Mouse (Mus musculus): ENCODE data around the gene Rps6ka5.

Rps6ka5 gene

GRCm38 (mm10) chr12:100520077-100520793 lies 206.5 kb downstream of the Rps6ka5 start:
- no peak for TF ChIP-seq GATA4 (IDR thresholded peaks at IDR 0.05; ENCODE audit: insufficient replicate concordance, low read length)

DNA sequence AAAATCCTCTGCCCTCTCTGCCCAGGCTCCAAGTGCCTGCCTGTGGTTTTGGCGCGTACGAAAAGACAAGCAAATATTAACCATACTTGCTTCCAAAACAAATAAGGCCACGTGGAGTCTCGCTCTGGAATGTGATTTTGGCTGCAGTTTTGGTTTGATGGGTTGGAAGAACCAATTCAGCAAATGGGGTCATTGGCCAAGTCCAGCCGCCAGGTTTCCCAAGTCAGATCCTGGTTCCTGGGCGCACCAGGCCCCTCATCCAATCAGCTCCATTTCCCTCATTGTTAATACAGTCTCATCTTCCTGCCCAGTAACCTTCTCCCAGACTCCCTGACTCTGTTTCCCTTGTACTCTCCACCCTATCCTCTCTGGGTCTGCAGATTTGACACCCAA lies 207.1 kb downstream of the Rps6ka5 start:
- TF ChIP-seq GATA4 (IDR thresholded peaks at IDR 0.05; ENCODE audit: insufficient replicate concordance, low read length) = no peak

DNA sequence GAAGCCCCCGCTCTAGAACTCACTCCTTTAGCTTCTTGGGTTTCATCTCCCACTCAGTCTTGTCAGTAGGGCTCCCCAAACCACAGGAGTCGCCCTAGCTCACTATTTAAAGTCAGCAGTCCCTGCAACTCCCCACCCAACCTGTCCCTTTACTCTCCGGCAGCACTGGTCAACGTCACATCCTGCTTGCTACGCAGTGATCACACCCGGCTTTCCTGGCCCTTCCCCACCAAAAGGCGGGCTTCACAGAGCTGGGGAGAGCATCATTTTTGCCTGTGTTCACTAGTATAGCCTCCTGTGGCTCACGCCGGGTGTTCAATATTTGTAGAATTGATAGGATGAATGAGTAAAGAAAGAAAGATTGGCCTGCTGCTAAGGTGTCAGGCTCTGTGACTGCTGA lies 209.4 kb downstream of the Rps6ka5 start:
- TF ChIP-seq GATA4 (IDR thresholded peaks at IDR 0.05; ENCODE audit: insufficient replicate concordance, low read length) = no peak

DNA sequence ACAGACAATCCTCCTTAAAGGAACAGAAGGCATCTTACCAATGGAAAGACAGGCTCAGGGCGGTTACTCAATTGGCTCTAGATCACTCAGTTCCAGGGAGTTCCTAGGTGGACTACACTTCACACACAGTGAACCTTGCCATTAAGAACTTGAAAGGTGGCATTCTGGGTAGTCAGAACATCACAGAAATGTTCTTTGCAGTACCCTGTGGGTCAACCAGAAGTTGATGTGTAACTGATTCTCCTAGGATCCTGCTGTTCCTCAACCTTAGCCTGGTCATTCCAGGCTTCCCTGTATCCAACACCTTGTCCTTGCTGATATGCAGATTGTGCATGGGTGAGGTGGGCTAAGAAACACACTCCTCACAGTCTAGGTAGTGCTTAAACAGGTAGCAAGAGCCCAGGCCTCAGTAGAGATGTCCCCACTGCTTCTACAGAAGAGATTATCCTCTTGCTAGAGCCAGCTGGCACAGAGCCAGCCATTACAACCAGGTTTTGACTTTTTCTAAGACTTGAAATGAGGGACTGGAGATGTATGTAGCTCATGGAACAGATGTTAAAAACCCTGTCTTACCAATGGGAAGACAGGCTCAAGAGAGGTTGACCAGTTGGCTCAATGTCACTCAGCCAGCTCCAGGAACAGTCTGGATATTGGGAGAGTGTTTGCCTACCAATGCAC lies 210.5 kb downstream of the Rps6ka5 start:
- no peak for TF ChIP-seq GATA4 (IDR thresholded peaks at IDR 0.05; ENCODE audit: insufficient replicate concordance, low read length)

GRCm38 (mm10) chr12:100515493-100515892 lies 211.3 kb downstream of the Rps6ka5 start:
- no peak for TF ChIP-seq GATA4 (IDR thresholded peaks at IDR 0.05; ENCODE audit: insufficient replicate concordance, low read length)

GRCm38 (mm10) chr12:100514611-100515010 lies 212.2 kb downstream of the Rps6ka5 start:
- TF ChIP-seq GATA4 (IDR thresholded peaks at IDR 0.05; ENCODE audit: insufficient replicate concordance, low read length) = no peak

DNA sequence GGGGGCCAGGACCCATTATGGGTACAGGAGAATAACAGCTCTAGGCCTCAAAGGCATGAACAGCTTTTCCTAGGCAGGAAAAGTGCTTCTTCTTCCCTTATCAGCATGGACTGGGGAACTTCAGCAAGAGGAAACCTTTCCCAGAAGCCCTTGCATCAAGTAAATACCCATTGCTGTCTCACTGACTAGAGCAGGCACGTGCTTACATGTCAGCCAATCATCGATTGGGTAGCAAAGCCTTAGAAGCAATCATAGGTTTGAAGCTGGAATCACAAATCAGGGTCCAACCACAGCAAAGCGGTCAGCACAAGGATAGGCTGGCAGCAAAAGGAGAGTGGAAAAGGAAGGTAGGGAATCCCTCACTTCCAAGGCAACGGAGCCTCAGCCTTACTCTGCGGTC lies 213.7 kb downstream of the Rps6ka5 start:
- no peak for TF ChIP-seq GATA4 (IDR thresholded peaks at IDR 0.05; ENCODE audit: insufficient replicate concordance, low read length)

DNA sequence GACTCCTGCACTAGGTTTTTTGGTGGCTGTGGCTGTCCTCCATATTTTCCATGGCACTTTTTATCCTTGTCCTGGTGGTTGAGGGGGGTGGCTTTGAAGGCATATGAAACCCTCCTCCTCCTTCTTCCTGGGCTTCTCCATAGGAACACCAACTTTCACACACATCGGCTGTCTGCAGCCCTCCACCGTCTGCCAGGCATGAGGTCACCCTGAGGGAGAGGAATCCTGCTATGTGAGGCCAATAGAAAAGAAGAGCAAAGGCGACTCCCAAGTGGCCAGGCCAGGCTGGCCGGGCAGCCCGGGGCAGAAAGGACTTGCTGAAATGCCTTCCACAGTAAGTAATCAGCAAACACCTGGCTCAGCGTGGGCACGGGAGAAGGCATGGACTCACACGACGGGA lies 214.1 kb downstream of the Rps6ka5 start:
- TF ChIP-seq GATA4 (IDR thresholded peaks at IDR 0.05; ENCODE audit: insufficient replicate concordance, low read length) = no peak

DNA sequence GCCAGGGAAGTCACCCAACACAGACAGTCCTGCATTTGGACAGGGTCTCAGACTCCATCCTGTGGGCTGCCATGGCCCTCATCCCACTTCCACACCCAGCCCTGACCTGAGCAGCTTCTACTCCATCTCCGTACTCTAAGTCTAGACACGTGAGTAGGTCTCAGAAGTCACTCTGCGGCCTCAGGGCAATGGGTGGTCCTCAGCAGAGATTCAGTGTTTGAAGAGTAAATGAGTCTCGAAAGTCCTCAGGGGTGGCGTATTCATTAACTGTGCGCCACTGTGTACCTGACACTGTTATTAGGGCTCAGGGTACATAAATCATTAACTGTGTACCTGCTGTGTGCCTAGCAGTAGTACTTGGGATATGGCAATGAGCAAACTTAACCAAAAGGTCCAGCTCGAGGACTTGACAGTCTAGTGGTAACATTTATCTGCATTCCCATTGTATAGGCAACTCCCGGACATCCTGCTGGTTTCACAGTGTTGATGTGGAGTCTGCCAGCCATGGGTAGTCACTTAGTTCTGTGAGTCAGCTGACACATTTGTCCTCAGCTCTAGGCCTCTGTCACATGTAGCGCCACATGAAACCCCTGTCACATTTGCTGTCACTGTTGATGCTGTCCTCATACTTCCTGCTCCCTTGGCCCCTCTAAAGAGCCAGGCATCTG lies 217.0 kb downstream of the Rps6ka5 start:
- TF ChIP-seq GATA4 (IDR thresholded peaks at IDR 0.05; ENCODE audit: insufficient replicate concordance, low read length) = no peak

DNA sequence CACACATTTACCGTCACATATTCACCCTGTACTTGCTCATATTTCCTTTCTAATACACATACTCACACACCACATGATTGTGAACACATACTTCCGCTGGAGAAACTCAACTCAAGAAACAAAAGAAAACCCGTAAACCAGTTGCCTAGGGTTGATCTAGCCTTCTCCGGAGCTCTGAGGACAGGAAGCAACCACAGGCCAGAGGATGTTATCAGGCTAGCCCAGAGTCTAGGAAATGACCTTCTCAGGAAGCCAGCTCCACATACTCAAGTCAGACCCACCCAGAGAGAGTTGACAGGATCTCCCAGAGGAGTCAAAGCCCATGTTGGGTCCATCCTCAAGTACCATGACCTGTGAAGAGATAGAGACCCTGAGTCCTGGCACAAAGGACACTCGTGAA lies 218.1 kb downstream of the Rps6ka5 start:
- TF ChIP-seq GATA4 (IDR thresholded peaks at IDR 0.05; ENCODE audit: insufficient replicate concordance, low read length) = peak; percentile 91

DNA sequence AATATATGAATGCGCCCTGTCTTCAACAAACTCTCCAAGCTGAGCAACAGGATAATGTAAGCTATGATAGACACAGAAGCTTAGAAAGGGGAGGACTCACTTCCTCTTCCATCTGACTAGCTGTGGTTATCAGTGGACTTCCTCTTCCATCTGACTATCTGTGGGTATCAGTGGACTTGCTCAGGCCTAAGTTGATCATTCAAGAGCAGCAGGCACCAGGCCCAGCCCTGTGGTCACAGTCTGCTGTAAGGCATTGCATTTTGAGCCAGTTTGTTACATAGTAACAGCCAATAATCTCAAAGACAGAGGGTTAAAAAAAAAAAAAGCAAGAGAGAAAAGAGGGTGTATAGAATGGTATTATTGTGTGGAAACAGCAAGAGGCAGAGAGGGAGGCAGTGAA lies 221.3 kb downstream of the Rps6ka5 start:
- TF ChIP-seq GATA4 (IDR thresholded peaks at IDR 0.05; ENCODE audit: insufficient replicate concordance, low read length) = peak; percentile 67; the same call in 1 of the 2 replicates

- TF ChIP-seq GATA4 (IDR thresholded peaks at IDR 0.05; ENCODE audit: insufficient replicate concordance, low read length) = no peak
Observed at GRCm38 (mm10) chr12:100504585-100504984, 222.2 kb downstream of the Rps6ka5 start.

DNA sequence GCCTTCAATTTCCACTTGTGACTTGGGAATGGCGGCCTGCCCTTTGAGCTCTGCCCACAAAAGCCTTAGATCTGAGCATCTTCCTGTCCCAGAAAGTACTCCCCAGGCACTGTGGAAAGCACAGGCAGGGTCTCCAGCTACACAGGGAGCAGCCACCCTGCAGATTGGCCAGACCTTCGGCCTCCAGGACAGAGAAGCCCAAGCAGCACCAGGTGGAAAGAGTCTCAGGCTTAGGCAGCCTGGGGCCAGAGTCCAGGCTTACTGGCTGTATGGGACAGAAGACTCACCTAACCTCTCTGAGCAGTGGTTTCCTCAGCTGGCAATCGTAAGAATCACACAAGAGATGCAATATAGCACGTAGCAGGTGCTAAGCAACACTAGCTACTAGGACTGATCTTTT lies 223.1 kb downstream of the Rps6ka5 start:
- TF ChIP-seq GATA4 (IDR thresholded peaks at IDR 0.05; ENCODE audit: insufficient replicate concordance, low read length) = no peak

GRCm38 (mm10) chr12:100502544-100502943 lies 224.2 kb downstream of the Rps6ka5 start:
- no peak for TF ChIP-seq GATA4 (IDR thresholded peaks at IDR 0.05; ENCODE audit: insufficient replicate concordance, low read length)

DNA sequence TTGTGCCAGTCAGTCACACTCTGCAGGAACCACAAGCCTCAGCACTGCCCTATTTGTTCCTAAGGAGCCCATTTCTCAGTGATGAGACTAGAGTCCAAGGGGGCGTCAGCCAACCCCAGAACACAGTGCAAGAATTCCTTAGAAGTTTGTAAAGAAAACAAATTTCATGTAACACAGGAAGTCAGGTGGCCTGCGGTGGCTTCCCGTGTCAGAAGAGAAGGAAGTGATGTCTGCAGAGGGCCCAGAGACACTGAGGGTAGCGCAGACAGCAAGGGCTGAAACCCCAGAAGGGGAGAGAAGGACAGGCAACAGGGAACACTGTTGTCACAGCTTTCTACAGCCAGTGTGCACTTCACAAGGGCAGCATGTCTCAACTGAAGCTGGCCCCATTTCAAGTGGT lies 225.5 kb downstream of the Rps6ka5 start:
- TF ChIP-seq GATA4 (IDR thresholded peaks at IDR 0.05; ENCODE audit: insufficient replicate concordance, low read length) = no peak

DNA sequence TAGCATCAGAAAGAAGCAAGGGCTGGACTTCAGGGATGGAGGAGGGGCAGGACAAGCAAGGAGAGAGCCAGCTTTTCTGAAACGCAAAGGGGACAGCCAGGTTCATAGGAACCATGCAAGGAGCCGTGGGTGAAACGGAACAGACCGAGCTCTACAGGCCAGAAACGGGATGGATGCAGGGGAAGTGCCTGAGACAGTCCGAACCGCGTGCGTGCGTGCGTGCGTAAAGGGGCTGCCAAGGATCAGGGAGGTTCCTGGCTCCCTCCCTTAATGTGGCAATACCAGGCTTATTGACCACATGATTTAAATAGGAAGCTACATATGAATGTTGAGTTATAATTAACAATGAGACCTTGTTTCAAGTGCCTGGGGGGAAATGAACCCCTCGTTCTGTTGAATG lies 227.3 kb downstream of the Rps6ka5 start:
- TF ChIP-seq GATA4 (IDR thresholded peaks at IDR 0.05; ENCODE audit: insufficient replicate concordance, low read length) = no peak

Data from liver, adult (tissue).